Mouse (Mus musculus): ENCODE results near the gene Npc1l1.

- TF ChIP-seq POLR2A (IDR thresholded peaks at IDR 0.05; ENCODE audit: borderline replicate concordance, extremely low read depth, insufficient read depth, insufficient read length, poor library complexity, severe bottlenecking) (no peak), CTCF (IDR thresholded peaks at IDR 0.05; ENCODE audit: borderline replicate concordance, extremely low read depth, insufficient read depth, insufficient read length) (no peak)
Observed at GRCm38 (mm10) chr11:6196780-6197179, 33.2 kb downstream of the Npc1l1 start.
